Mouse (Mus musculus): Measurements from ENCODE around the gene St3gal6. TPM values are rescaled to one million over a fixed set of nuclear protein-coding genes. Genes with fewer than 3 reads are reported as not detected.

Gene St3gal6
- total and polyA plus RNA-seq, 3 experiments = 4.0 to 8.9 TPM; not detected in 1

- Histone ChIP-seq H3K36me3 (ENCODE audit: control insufficient read depth in 1 of 2, insufficient read depth in 2 of 2, low read length in 2 of 2) (peaks cover 0 to 21% of the 10 kb centered on the region in 2 experiments; a peak in 2 of 4 replicates), H3K4me1 (ENCODE audit: control insufficient read depth in 1 of 2, insufficient read depth in 2 of 2, low read length in 2 of 2) (peaks cover 3 to 8% of the 10 kb centered on the region in 2 experiments), H3K27me3 (ENCODE audit: control insufficient read depth in 1 of 2, insufficient read depth in 2 of 2, low read length in 2 of 2) (no peaks in the 10 kb centered on the region), H3K27ac (ENCODE audit: control insufficient read depth, low read depth, low read length) (no peak overlapping the region), H3K4me3 (ENCODE audit: control insufficient read depth in 1 of 2, insufficient read depth in 1 of 2, low read depth in 2 of 2, low read length in 2 of 2) (no peak overlapping the region), H3K79me2 (ENCODE audit: control insufficient read depth, insufficient read depth, low read length, poor library complexity) (no peaks in the 10 kb centered on the region), H3K9me3 (replicated peaks; ENCODE audit: insufficient read depth, low read length) (no peaks in the 10 kb centered on the region), H3K9ac (ENCODE audit: control insufficient read depth, low read depth, low read length, poor library complexity, severe bottlenecking) (no peak overlapping the region)
- TF ChIP-seq MAFK (IDR thresholded peaks at IDR 0.05; ENCODE audit: borderline replicate concordance, low read depth, low read length) (0 out of 2 replicates have a peak, but pooled peaks have one; percentile 45), RCOR1 (IDR thresholded peaks at IDR 0.05; ENCODE audit: low read depth, low read length) (peak; percentile 92), MYC (IDR thresholded peaks at IDR 0.05; ENCODE audit: low read depth, low read length) (no peak), E2F4 (IDR thresholded peaks at IDR 0.05; ENCODE audit: borderline replicate concordance, low read depth, low read length) (no peak), BHLHE40 (IDR thresholded peaks at IDR 0.05; ENCODE audit: borderline replicate concordance, low read depth, low read length) (no peak), MAZ (IDR thresholded peaks at IDR 0.05; ENCODE audit: low read depth, low read length) (no peak), USF2 (IDR thresholded peaks at IDR 0.05; ENCODE audit: borderline replicate concordance in 1 of 2, insufficient read depth in 1 of 2, low read depth in 1 of 2, low read length in 2 of 2) (no peak), POLR2AphosphoS2 (IDR thresholded peaks at IDR 0.05; ENCODE audit: low read length) (no peak), MYB (IDR thresholded peaks at IDR 0.05; ENCODE audit: low read depth, low read length) (no peak), KAT2A (conservative IDR thresholded peaks at IDR 0.05; ENCODE audit: low read depth, low read length) (no peak), SIN3A (IDR thresholded peaks at IDR 0.05; ENCODE audit: low read length) (peak; percentile 45), TBP (IDR thresholded peaks at IDR 0.05; ENCODE audit: low read depth, low read length) (no peak), CHD2 (IDR thresholded peaks at IDR 0.05; ENCODE audit: low read length) (no peak), UBTF (IDR thresholded peaks at IDR 0.05; ENCODE audit: borderline replicate concordance, insufficient read depth, low read depth, low read length) (no peak), TCF12 (IDR thresholded peaks at IDR 0.05; ENCODE audit: low read depth, low read length) (peak; percentile 64; the same call in 1 of the 2 replicates), GATA1 (IDR thresholded peaks at IDR 0.05; ENCODE audit: low read depth, low read length) (peak; percentile 91), NELFE (IDR thresholded peaks at IDR 0.05; ENCODE audit: low read depth, low read length) (no peak), CHD1 (IDR thresholded peaks at IDR 0.05; ENCODE audit: low read depth, low read length) (no peak), ETS1 (IDR thresholded peaks at IDR 0.05; ENCODE audit: low read depth, low read length) (peak; percentile 75), MEF2A (IDR thresholded peaks at IDR 0.05; ENCODE audit: extremely low read depth, insufficient replicate concordance, low read depth, low read length, poor library complexity, severe bottlenecking) (no peak), MXI1 (IDR thresholded peaks at IDR 0.05; ENCODE audit: low read depth, low read length) (no peak), GABPA (IDR thresholded peaks at IDR 0.05; ENCODE audit: low read depth, low read length) (no peak), POLR2A (IDR thresholded peaks at IDR 0.05; ENCODE audit: control insufficient read depth in 1 of 2, insufficient read depth in 1 of 2, low read depth in 1 of 2, low read length in 2 of 2, poor library complexity in 1 of 2) (no peak), EP300 (IDR thresholded peaks at IDR 0.05; ENCODE audit: low read depth in 1 of 2, low read length in 2 of 2) (peak; percentile 80 to 88)
- peak; percentile 57 for DNase-seq (ENCODE audit: low read depth, low spot score)
Measured at GRCm38 (mm10) chr16:58548042-58548441, 24.0 kb upstream of the St3gal6 start.

Data from MEL (cell line).